Mouse (Mus musculus): ENCODE data around the gene Gm13305.
"Not testable (repeated sequence)": the region's sequence is repeated elsewhere in the genome, so short reads cannot be mapped to it uniquely, and the experiment has no call there.

Gm13305 gene

DNA sequence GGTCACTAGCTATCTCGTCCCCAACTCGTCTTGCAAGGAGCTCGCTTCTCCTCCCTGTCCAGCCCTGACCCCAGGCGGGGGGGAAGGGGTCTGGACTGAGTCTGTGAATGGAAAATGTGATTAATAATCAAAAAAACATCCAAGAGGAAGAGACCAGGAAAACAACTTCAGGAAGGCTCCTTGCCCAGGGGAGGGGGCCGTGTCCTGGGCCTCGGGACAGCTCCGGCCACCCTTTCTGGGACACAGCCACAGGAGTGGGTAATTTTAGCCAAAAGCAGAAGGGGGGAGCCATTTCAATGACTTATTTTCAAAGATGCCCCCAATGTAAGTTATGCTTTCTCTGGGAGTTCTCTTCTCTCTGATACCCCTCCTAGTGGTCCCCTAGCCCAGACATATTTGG is at the start of gene Gm13305:
Gene Gm13305, minus strand, starts transcription at position 101 of the 400 bp plus-strand sequence.
- not testable (repeated sequence) for ATAC-seq (ENCODE audit: insufficient number of reproducible peaks, low FRiP score, low TSS enrichment)

GRCm38 (mm10) chr4:42184980-42185372 is 16.6 kb upstream of the Gm13305 start:
- not testable (repeated sequence) for ATAC-seq (ENCODE audit: insufficient number of reproducible peaks, low FRiP score, low TSS enrichment)

GRCm38 (mm10) chr4:42184324-42184979 is 16.0 kb upstream of the Gm13305 start:
- not testable (repeated sequence) for ATAC-seq (ENCODE audit: insufficient number of reproducible peaks, low FRiP score, low TSS enrichment)

GRCm38 (mm10) chr4:42183234-42184197 is 15.1 kb upstream of the Gm13305 start:
- not testable (repeated sequence) for ATAC-seq (ENCODE audit: insufficient number of reproducible peaks, low FRiP score, low TSS enrichment)

GRCm38 (mm10) chr4:42178243-42178642 is 9.8 kb upstream of the Gm13305 start:
- ATAC-seq (ENCODE audit: insufficient number of reproducible peaks, low FRiP score, low TSS enrichment) = not testable (repeated sequence)

DNA sequence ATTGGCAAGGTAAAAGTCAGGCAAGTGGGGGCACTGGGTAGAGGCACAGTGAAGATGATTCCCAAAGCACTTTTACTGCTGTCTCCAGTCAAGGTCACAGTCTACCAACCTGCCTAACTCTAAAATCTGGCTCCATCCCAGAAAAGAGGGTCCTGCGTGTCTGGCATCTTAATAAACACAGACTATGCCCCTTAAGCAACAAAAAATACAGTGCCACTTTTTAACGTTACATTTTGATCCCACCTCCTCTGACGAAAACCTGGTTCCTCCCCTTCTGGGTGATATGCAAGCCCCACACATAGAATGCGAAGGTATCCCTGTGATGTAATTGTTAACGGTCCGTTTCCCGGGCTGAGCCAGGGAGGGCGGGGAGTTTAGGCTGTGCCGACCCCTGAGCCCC is 15.3 kb downstream of the Gm13305 start, which contains the start of gene Gm13306:
Gene Gm13306, plus strand, starts transcription at position 301 of the 400 bp plus-strand sequence.
- not testable (repeated sequence) for ATAC-seq (ENCODE audit: insufficient number of reproducible peaks, low FRiP score, low TSS enrichment)

DNA sequence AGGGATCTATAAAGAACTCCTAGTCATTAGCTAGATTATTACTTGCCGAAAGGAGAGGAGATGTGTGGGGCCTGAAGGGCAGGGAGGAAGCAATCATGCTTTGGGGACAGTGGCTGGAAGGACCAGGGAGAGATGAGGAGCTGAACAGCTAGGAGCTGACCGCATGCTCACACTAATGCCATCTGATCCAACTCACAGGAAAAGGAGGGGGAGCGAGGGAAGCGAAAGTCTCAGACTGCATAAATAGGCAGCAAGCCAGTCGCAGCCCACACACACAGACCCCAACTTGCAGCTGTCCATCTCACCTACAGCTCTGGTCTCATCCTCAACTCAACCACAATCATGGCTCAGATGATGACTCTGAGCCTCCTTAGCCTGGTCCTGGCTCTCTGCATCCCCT is 53.9 kb downstream of the Gm13305 start, which contains the start of gene Gm13304:
Gene Gm13304, plus strand, starts transcription at position 301 of the 400 bp plus-strand sequence.
- not testable (repeated sequence) for ATAC-seq (ENCODE audit: insufficient number of reproducible peaks, low FRiP score, low TSS enrichment)

All from cerebellum, adult (tissue).